Mouse (Mus musculus): ENCODE results near the gene C1ra. TPM values are rescaled to one million over a fixed set of nuclear protein-coding genes. Genes with fewer than 3 reads are reported as not detected.
"Not testable (repeated sequence)": the region's sequence is repeated elsewhere in the genome, so short reads cannot be mapped to it uniquely, and the experiment has no call there.

Gene C1ra
- total RNA-seq, 2 experiments from 2014 or later = 7.4 to 10.5 TPM

DNA sequence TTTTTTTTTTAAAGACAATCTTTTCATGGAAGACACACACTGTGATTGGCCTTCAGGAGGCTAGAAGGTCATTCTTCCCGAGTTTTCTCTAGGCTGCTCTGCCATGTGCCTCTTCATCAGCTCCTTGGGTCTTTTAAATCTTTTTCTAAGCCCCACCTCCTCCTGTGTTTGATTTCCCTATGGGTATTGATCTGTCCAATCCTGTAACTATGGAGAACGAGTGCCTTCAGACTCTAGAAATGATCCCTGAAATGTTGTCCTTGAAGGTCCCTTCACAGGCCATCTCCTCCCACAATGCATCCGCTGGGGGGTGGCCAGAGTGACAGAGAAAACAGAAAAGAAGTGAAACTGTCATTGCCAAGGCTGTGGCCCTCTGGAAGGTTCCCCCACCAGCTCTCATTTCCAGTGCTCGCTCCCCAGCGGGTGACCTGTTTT lies 35.0 kb upstream of the C1ra start:
- intact Hi-C loops (cut with DNase I) = no loop called here
- no peak for DNase-seq
- no peak for TF ChIP-seq CTCF (IDR thresholded peaks at IDR 0.05)

DNA sequence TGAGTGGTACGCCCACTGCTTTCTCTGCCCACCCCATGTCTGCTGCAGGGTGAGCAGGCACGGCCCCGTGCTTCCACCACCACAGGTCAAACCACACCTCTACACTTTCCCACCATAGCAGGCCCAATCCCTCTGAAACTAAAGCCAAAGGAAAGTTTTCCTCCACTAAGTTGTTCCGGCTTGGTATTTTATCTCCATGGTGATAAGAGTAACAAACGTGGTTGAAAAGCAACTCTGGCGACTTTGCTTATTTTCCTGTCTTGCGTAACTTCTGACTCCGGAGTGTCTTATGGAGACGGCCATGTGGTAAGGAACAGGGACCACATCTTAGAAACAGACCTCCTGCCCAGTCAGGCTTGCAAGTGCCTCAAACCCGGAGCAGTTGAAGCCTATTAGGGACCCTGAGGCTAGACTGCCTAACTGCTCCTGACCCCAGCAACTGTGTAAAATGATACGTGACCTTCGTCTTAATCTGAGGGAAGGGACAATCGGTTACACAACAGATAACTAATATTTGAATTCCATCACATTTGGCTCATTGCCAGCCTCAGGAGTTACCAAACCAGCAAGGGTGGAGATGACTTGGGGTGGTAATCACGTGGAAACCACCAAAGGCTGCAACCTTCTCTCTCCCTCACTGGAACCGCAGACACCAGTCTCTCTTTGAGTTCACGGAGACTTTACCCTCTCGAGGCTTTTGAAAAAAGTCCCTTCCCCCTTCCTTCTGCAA lies 34.1 kb upstream of the C1ra start:
- no peak for DNase-seq
- no peak overlapping the region for H3K4me3 ChIP-seq
- peak overlapping the region; percentile 59 for H3K27ac ChIP-seq
- TF ChIP-seq CTCF (IDR thresholded peaks at IDR 0.05) = no peak
- intact Hi-C loops (cut with DNase I) = no loop called here

More for the DNA sequence above, 35.0 kb upstream of the C1ra start:
- peak overlapping the region; percentile 59; the same call in 1 of the 2 replicates for H3K27ac ChIP-seq
- no peak overlapping the region for H3K4me3 ChIP-seq

DNA sequence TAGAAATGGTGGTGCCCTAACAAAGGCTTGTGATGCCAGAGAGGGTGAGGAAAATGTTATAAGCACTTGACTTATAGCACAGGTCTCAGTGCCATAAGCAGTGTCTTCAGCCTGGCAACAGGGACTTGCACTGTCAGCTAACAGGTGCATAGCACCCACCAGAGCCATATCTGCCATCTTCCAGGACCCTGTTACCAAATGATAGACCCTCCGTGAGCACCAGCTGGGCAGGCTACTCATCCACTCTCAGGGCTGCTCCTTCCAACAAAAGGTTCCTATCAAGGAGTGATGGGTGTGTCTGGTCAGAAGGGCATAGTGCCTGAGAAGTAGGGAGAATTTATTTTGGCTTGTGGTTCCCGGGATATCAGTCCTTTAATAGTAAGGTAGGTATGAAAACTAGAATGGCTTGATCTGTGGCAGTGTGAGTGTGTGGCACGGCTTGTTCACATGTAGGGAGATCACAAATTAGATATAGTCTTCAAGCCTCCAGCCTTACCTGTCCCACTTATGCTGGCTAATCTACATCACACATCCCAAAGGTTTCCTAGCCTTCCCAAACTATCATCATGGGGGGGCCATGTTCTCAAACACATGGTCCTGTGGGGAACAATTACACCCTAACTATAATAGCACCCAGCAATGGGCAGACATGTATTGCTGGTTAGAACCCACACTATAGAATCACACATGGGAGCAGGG lies 33.2 kb upstream of the C1ra start:
- DNase-seq = no peak
- no peak overlapping the region for H3K4me3 ChIP-seq
- intact Hi-C loops (cut with DNase I) = no loop called here
- no peak for TF ChIP-seq CTCF (IDR thresholded peaks at IDR 0.05)
- no peak overlapping the region for H3K27ac ChIP-seq

DNA sequence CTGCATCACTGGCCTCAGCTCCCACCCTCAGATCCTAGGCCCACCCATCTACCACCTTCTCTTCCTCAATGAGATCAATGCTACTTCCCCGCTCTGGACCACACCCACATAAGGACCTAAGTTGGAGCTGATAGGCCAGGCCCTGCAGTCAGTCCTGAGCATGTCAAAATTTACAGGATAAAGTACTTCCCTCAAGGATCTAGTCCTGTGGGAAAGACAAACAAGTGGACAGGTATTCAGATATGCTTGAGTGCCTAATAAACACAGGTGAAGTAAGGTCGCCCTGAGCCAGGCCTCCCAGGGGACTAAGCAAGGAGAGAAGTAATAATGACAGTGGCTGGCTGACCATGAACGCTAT lies 32.7 kb upstream of the C1ra start:
- DNase-seq = no peak
- Histone ChIP-seq H3K4me3 (no peak overlapping the region), H3K27ac (no peak overlapping the region)
- intact Hi-C loops (cut with DNase I) = no loop called here
- TF ChIP-seq CTCF (IDR thresholded peaks at IDR 0.05) = no peak

DNA sequence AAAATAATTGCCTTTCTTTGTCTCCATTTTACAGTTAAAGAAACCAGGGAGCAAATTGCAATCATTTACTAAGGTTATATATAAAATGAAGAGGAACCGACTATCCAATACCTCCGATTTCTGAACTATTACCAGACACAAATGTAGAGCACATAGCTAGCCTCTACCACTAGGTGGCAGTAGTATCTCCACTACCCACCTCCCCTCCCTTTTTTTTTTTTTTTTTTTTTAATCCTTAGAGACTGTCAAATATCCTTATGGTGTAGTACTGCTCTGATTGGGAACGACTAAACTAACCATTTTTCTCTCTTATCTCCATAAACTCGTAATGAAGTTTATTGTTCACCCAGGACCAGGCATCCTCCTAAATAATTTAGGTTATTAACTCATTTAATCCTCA lies 31.9 kb upstream of the C1ra start:
- Histone ChIP-seq H3K27ac (no peak overlapping the region), H3K4me3 (no peak overlapping the region)
- intact Hi-C loops (cut with DNase I) = no loop called here
- peak; percentile 76 for TF ChIP-seq CTCF (IDR thresholded peaks at IDR 0.05)
- DNase-seq = no peak

DNA sequence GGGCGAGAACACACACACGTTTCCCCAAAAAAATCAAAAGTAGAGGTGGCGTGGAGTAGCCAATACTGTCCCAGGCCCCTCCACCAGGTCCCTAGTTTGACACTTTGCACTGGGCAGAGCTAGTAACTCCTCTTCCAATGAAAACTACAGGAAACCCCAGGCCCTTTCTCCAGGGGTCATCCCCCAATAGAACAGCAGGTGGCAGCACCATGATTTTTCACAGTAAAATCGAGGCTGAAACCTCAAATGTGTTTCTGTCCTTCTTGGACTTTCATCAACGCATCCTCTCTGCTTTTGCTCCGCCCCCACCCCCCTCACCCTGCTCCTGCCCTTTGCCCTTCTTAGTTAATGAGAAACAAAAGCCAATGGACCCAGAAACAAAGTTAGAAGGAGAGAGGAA lies 30.6 kb upstream of the C1ra start:
- TF ChIP-seq CTCF (IDR thresholded peaks at IDR 0.05) = peak; percentile 74
- intact Hi-C loops (cut with DNase I) = no loop called here
- Histone ChIP-seq H3K4me3 (no peak overlapping the region), H3K27ac (no peak overlapping the region)
- peak; percentile 51 for DNase-seq

DNA sequence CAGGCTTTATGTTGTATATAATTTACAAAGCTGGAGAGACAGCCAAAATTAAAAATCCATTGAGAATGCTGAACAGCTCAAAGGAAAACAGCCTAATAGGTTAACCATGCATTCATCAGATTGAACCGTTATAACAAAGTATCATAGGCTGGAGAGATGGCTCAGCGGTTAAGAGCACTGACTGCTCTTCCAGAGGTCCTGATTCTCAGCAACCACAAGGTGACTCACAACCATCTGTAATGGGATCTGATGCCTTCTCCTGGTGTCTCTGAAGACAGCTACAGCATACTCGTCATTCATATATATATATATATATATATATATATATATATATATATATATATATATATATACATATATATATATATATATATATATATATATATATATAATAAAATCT lies 28.4 kb upstream of the C1ra start:
- intact Hi-C loops (cut with DNase I); H3K4me3 ChIP-seq; H3K27ac ChIP-seq; DNase-seq: not testable (repeated sequence)

DNA sequence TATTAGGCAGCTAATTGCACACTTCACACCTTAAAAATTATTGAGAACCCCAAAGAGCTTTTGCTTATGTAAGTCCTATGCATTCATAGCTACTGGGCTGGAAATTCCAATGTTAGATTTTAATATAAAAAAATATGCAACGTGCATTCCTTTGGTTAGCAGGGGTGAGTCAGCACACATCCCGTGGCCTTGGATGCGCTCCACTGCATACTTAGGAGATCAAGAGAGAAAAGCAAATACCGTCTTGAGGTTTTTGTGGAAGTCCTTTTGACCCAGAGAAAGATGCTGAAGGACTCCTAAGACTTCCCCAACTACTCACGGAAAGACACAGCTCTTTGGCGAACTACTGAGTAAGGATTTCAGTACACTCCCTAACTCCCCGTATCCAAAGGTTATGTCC lies 27.4 kb upstream of the C1ra start:
- H3K27ac ChIP-seq = no peak overlapping the region
- no peak for TF ChIP-seq CTCF (IDR thresholded peaks at IDR 0.05)
- no peak for DNase-seq
- H3K4me3 ChIP-seq = no peak overlapping the region
- intact Hi-C loops (cut with DNase I) = no loop called here

DNA sequence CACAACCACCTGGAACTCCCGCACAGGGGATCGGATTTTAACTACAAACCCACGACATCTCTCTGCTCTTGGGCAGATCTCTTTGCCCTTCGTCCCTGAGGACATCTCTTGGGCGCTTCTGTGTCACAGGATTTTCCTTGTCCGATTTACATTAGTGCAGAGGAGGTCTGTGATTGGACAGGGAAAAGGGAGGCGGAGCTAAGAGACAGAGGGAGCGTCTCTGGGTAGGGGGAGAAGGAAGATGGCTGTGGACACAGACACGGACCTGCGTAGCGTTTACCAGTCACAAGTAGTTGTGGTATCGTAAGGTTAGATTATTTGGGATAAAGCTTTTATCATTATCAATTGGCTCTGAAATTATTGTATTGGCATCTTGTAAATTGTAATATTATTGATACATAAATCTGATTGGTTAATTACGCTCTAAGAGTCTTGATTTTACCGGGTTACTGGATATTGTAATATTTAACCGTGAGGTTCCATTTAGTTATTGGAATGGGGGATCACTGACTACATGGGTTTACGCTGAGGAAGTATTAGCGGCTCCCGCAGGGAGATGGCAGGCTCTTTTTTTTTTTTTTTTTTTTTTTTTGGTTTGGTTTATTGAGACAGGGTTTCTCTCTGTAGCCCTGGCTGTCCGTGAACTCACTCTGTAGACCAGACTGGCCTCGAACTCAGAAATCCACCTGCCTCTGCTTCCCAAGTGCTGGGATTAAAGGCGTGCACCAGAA lies 26.6 kb upstream of the C1ra start:
- H3K27ac ChIP-seq = no peak overlapping the region
- TF ChIP-seq CTCF (IDR thresholded peaks at IDR 0.05) = no peak

DNA sequence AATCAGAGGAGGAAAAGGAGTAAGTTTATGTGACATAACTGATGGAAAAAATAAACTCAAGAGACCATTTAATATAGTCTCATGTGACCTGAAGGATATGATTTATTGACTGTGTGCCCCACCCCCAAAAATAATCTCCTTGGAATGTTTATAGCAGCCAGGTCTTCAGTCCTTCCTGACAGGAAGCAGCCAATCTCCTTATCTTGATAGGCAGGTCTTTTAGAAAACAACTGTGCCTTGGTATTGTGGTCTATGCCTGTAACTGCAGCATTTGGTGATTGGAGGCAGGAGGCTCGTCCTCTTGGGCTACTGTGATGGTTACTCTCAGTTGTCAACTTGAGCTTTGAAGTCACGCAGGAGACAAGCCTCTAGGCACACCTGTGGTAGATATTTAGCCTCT lies 24.7 kb upstream of the C1ra start:
- TF ChIP-seq CTCF (IDR thresholded peaks at IDR 0.05) = no peak
- intact Hi-C loops (cut with DNase I) = no loop called here

More for the DNA sequence above, 26.6 kb upstream of the C1ra start:
- no peak overlapping the region for H3K4me3 ChIP-seq
- no peak for DNase-seq
- intact Hi-C loops (cut with DNase I) = no loop called here

DNA sequence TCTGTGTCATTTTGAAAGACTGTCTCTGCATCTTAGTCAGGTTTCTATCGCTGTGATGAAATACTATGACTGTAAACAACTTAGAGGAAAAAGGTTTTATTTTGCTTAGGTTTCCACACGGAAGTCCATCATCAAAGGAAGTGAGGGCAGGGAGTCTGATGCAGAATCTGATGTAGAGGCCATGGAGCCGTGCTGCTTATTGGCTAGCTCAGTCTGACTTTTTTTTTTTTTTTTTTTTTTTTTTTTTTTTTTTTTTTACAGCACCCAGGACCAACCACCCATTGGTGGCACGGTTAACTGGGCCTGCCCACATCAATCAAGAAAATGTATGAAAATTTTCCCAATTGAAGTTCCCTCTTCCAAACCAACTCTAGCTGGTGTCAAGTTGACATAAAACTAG lies 23.3 kb upstream of the C1ra start:
- intact Hi-C loops (cut with DNase I) = no loop called here
- DNase-seq = no peak
- Histone ChIP-seq H3K27ac (no peak overlapping the region), H3K4me3 (no peak overlapping the region)
- no peak for TF ChIP-seq CTCF (IDR thresholded peaks at IDR 0.05)

More for the DNA sequence above, 24.7 kb upstream of the C1ra start:
- no peak for DNase-seq
- H3K27ac ChIP-seq = no peak overlapping the region
- H3K4me3 ChIP-seq = no peak overlapping the region

DNA sequence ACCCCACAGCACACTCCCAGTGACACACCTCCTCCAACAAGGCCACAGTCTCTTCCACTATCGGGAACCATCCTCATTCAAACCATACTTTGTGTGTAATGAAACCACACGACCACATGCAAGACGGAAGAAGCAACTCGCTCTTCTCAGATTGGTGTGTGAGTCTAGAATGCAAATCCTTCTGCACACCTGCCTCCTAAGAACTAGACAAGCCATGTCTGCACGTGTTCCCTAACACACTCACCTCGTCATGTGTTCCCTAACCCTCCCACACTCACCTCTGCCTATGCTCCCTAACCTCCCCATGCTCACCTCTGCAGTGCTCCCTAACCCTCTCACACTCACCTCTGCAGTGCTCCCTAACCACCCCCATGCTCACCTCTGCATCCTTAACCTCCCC lies 20.8 kb upstream of the C1ra start:
- Histone ChIP-seq H3K27ac (no peak overlapping the region), H3K4me3 (no peak overlapping the region)
- intact Hi-C loops (cut with DNase I) = loop anchor here (5.0 kb wide), 1 partner anchor 51 kb away; the partner anchor contains the start of gene C1s1
- no peak for TF ChIP-seq CTCF (IDR thresholded peaks at IDR 0.05)
- no peak for DNase-seq

Measured in gastrocnemius, adult 2 months (tissue).